Mouse (Mus musculus) lung, adult 2 months (tissue): Measurements from ENCODE around the gene Mmp17.

Experiments used
- CTCF ChIP-seq: fragments of 200-500 bp; IDR thresholded peaks from 2 replicates; pipeline ENCODE4 v1.5.1; 2011; ENCODE audit warnings: mild to moderate bottlenecking, low read length, control low read depth; ENCODE audit not compliant: insufficient read depth
- POLR2A ChIP-seq: fragments of 200-500 bp; IDR thresholded peaks from 2 replicates; pipeline ENCODE4 v1.6.1; 2011; ENCODE audit warnings: low read depth, mild to moderate bottlenecking, control low read depth, low read length, borderline replicate concordance; ENCODE audit errors: extremely low read depth

DNA sequence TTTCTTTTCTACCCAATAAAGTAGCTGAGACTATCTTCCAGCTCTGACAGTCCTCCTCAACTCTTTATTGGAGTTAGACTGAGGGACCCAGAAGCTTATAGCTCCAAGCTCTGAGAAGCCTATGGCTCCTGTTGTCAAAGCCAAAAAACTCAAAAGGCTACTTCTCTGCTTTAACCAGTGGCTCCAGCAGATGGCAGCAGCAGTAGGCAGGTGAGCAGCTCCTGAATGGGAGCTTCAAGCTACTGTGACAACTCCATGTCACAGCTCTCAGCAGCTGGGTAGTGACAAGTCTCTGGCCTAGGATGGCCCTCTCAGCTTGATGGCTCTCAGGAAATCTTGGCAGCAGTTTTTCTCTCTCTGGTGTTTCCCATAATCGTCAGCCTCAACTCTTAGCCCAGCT is 27.1 kb downstream of the Mmp17 start:
- TF ChIP-seq POLR2A (no peak), CTCF (peak; percentile 73)
